Mouse (Mus musculus): Measurements from ENCODE around the gene Ybx2.
A peak's percentile ranks its signal among the peaks of the same experiment; 100 is the strongest.

DNA sequence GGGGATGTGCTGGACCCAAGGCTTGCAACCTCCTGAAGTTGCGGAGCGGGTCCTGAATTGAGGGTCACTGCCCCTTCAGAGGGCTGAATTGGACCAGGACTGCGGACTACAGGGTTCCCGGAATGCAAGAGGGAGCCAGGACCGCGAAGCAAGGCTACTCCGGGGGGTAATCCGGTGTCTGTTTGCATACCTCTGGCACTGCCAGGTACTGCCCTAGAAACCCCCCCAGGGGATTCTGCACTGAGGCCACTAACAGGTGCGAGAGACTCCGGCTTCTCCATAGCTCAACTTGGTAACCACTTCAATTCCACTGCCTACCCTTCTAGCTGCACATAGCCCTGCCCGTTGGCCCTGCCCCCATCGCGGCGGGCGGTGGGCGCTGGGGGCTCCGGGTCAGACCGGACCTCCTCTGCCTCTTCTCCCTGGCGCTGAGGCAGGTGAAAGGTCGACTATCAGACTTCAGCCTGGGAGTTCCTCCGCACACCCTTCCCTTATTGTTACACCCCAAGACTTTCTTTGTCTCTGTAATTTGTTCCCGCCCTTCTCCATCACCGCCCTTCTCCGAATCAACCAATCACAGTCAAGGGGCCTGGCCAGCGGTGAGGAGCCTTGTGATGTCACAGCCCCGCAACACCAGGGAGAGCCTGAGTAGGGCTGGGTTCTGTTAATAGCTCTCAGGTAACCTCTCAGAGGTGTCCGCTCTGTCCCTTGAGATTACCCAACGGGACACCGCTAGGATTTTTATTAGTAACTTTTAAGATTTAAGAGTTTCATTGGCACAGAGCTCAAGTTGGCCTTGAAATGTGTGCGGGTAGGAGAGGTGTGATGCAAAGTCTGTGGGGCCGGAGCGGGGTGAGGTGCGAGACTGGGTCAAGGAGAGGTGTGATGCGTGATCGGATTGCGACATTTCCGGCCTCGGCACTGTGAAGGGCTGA lies 34.9 kb upstream of the Ybx2 start, which contains the start of the genes 2810408A11Rik and Neurl4:
- peak; percentile 59 for TF ChIP-seq POLR2A (IDR thresholded peaks at IDR 0.05; ENCODE audit: low read depth, low read length)
- TF ChIP-seq CTCF (conservative IDR thresholded peaks at IDR 0.05; ENCODE audit: insufficient read depth, insufficient read length, low read depth, low read length): no peak
